Comparison of ENCODE assay signal across 9 mouse cellular contexts in the genomic region with DNA sequence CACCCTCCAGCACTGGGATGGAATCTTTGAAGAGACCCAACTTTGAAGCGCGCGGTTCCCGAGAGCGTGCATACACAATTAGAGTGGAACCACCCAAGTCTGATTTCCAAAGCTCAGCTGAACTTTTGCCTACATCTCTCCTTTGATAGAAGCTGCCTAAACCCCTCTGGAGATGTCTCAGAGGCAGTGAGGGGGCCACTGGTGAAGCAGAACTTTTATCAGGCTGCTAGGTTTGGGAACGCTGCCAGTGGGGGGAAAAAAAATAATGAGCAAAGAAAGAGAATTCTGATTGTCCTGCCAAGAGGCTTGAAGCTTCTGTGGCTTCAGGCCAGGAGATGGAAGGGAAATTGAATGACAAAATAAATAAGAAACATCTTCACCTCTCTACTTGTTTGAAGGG.
A peak's percentile ranks its signal among the peaks of the same experiment; 100 is the strongest.
DNase-seq lines count a peak whose midpoint lies in the region; ATAC-seq and TF ChIP-seq lines count a peak whose summit lies in the region.
"Had no signal": no experiment of that assay in that cellular context is flagged by ENCODE, and none has a peak within 500 bp of the region (broad histone marks: within the 10 kb centered on the region; RNA-seq: fewer than 3 reads in every experiment).

No protein-coding gene starts in this region.

- H3K36me3 ChIP-seq in hindbrain, embryonic 14.5 days (replicated peaks; ENCODE audit: control insufficient read depth, insufficient read depth): no peaks in the 10 kb centered on the region
- H3K36me3 ChIP-seq in hindbrain, embryonic 12.5 days: no peaks in the 10 kb centered on the region
- H3K36me3 ChIP-seq in lung, embryonic 16.5 days (ENCODE audit: control insufficient read depth, insufficient read depth, low read length): no peaks in the 10 kb centered on the region
- H3K36me3 ChIP-seq: liver, embryonic 13.5 days had no signal

- no peak overlapping the region for H3K27ac ChIP-seq in hindbrain, embryonic 14.5 days
- no peak overlapping the region for H3K27ac ChIP-seq in hindbrain, embryonic 12.5 days
- H3K27ac ChIP-seq in lung, embryonic 16.5 days (ENCODE audit: low read length): no peak overlapping the region
- H3K27ac ChIP-seq: liver, embryonic 13.5 days had no signal

- no peak for TF ChIP-seq POLR2A in brain, embryonic 14.5 days (IDR thresholded peaks at IDR 0.05; ENCODE audit: borderline replicate concordance, extremely low read depth, insufficient read depth, insufficient read length, poor library complexity, severe bottlenecking)

- no peaks in the 10 kb centered on the region for H3K27me3 ChIP-seq in hindbrain, embryonic 14.5 days (ENCODE audit: control insufficient read depth, insufficient read depth, low read length)
- no peaks in the 10 kb centered on the region for H3K27me3 ChIP-seq in hindbrain, embryonic 12.5 days
- H3K27me3 ChIP-seq in lung, embryonic 16.5 days (ENCODE audit: control insufficient read depth, insufficient read depth, low read depth, low read length): no peaks in the 10 kb centered on the region
- H3K27me3 ChIP-seq: liver, embryonic 13.5 days had no signal

- peak; percentile 55 for DNase-seq in hindbrain, embryonic 14.5 days (ENCODE audit: low spot score)
- no peak for DNase-seq in lung, postnatal 25 days (ENCODE audit: low spot score)
- peak; percentile 4 for DNase-seq in NIH3T3 (ENCODE audit: low read depth)
- DNase-seq in brain, embryonic 14.5 days (ENCODE audit: low read depth): peak; percentile 77
- no peak for DNase-seq in heart, adult 8-10 months (ENCODE audit: low spot score)
- DNase-seq: liver, embryonic 13.5 days had no signal

- H3K4me3 ChIP-seq in hindbrain, embryonic 14.5 days (replicated peaks; ENCODE audit: low read length): no peak overlapping the region
- no peak overlapping the region for H3K4me3 ChIP-seq in hindbrain, embryonic 12.5 days
- no peak overlapping the region for H3K4me3 ChIP-seq in lung, embryonic 16.5 days (ENCODE audit: low read length)
- H3K4me3 ChIP-seq: liver, embryonic 13.5 days had no signal

- no peak for TF ChIP-seq CTCF in brain, embryonic 14.5 days (IDR thresholded peaks at IDR 0.05; ENCODE audit: borderline replicate concordance, extremely low read depth, insufficient read depth, insufficient read length)

- WGBS in hindbrain, embryonic 14.5 days: 79% methylated on average over 6 of the region's 6 CpGs
- 76% methylated on average over 6 of the region's 6 CpGs for WGBS in hindbrain, embryonic 12.5 days
- WGBS in lung, embryonic 16.5 days: 41% methylated on average over 6 of the region's 6 CpGs

- H3K9ac ChIP-seq in hindbrain, embryonic 14.5 days: no peak overlapping the region
- H3K9ac ChIP-seq in hindbrain, embryonic 12.5 days: no peak overlapping the region
- H3K9ac ChIP-seq in lung, embryonic 16.5 days (ENCODE audit: low read length): no peak overlapping the region
- H3K9ac ChIP-seq: liver, embryonic 13.5 days had no signal

- no peaks in the 10 kb centered on the region for H3K4me1 ChIP-seq in hindbrain, embryonic 14.5 days (replicated peaks; ENCODE audit: control insufficient read depth, insufficient read depth, low read length)
- H3K4me1 ChIP-seq in hindbrain, embryonic 12.5 days: no peaks in the 10 kb centered on the region
- peaks cover 6% of the 10 kb centered on the region for H3K4me1 ChIP-seq in lung, embryonic 16.5 days (replicated peaks; ENCODE audit: control insufficient read depth, insufficient read depth, low read length)
- H3K4me1 ChIP-seq: liver, embryonic 13.5 days had no signal

- no peak for ATAC-seq in hindbrain, embryonic 14.5 days (ENCODE audit: low FRiP score)
- ATAC-seq in hindbrain, embryonic 12.5 days (ENCODE audit: low FRiP score): no peak
- peak; percentile 84 for ATAC-seq in lung, embryonic 16.5 days (ENCODE audit: low read depth)
- ATAC-seq: intestine, postnatal 0 days had no signal

- no peak overlapping the region for H3K4me2 ChIP-seq in hindbrain, embryonic 14.5 days (replicated peaks)
- H3K4me2 ChIP-seq in hindbrain, embryonic 12.5 days (replicated peaks): no peak overlapping the region
- H3K4me2 ChIP-seq in lung, embryonic 16.5 days (ENCODE audit: low read depth, low read length): peak overlapping the region; percentile 6; the same call in 1 of the 2 replicates
- H3K4me2 ChIP-seq: liver, embryonic 13.5 days had no signal

- no peaks in the 10 kb centered on the region for H3K9me3 ChIP-seq in hindbrain, embryonic 14.5 days (ENCODE audit: control insufficient read depth, low read length)
- no peaks in the 10 kb centered on the region for H3K9me3 ChIP-seq in hindbrain, embryonic 12.5 days (replicated peaks)
- no peaks in the 10 kb centered on the region for H3K9me3 ChIP-seq in lung, embryonic 16.5 days (ENCODE audit: control insufficient read depth, low read length)
- H3K9me3 ChIP-seq: liver, embryonic 13.5 days had no signal

Comparison
In these comparisons a context has a peak if more than half of its experiments do, and no peak if none do; other contexts are left out.
1. DNase-seq: peak in hindbrain, embryonic 14.5 days (single experiment), NIH3T3 (single experiment) and brain, embryonic 14.5 days (single experiment); none in lung, postnatal 25 days (single experiment) and heart, adult 8-10 months (single experiment).